Mouse (Mus musculus) inflammation-experienced regulatory T-cells (primary cell): ENCODE results near the gene Map3k19. TPM values are rescaled to one million over a fixed set of nuclear protein-coding genes. Genes with fewer than 3 reads are reported as not detected.

Source experiments
- polyA plus RNA-seq, 2 experiments: library from polyadenylated mRNA; unstranded; fragments of 100-300 nt; shearing (Covaris generic); gene quantifications; one replicate each; pipeline ENCODE4 v1.2.1; 2017

Map3k19 gene
- under 1 TPM; 0.29 to 0.78 TPM for polyA plus RNA-seq

GRCm38 (mm10) chr1:127854486-127855222 lies at the start of gene Map3k19:
Gene Map3k19 (minus strand): TSS chr1:127855031.

DNA sequence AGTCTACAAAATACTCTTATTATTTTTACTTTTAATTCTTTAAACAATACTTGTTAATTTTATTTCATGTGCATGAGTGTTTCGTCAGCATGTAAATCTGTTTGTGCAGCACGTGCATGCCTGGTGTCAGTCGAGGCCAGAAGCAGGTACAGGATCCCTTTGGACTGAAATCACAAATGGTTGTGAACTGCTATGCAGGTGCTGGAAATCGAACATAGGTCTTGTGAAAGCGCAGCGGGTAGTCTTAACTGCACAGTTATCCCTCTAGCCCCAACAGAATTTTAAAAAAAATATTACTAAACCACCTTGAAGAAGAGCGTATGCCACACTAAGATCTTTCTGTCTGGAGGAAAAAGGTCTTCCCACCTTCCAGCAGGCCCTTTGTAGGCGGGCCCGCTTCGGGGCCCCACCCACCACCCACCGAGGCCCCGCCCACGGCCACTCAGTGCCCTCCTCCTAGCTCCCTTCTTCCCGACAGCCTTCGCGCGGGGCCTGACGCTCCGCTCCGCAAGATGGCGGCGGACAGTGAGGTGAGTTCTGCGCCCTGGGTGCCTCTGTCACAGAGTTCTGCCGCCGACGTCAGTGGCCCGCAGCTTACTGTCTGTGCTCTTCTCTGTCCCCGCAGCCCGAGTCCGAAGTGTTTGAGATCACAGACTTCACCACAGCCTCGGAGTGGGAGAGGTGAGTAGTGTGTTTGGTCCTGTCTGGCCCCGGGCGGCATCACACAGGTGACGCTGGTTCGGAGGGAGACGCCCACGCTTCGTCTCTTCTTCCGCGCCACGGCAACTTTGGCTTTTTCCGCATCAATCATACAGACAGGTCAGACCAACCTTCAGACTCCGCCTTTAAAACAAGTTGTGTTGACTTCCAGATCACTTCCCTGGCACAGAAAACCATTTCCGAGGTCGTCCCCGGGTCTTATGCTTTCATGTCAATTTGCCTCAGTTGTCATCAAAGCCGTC lies 13.8 kb upstream of the Map3k19 start, which contains the start of gene Rab3gap1:
Gene Rab3gap1, plus strand, starts transcription at position 474 of the 962 bp plus-strand sequence.

DNA sequence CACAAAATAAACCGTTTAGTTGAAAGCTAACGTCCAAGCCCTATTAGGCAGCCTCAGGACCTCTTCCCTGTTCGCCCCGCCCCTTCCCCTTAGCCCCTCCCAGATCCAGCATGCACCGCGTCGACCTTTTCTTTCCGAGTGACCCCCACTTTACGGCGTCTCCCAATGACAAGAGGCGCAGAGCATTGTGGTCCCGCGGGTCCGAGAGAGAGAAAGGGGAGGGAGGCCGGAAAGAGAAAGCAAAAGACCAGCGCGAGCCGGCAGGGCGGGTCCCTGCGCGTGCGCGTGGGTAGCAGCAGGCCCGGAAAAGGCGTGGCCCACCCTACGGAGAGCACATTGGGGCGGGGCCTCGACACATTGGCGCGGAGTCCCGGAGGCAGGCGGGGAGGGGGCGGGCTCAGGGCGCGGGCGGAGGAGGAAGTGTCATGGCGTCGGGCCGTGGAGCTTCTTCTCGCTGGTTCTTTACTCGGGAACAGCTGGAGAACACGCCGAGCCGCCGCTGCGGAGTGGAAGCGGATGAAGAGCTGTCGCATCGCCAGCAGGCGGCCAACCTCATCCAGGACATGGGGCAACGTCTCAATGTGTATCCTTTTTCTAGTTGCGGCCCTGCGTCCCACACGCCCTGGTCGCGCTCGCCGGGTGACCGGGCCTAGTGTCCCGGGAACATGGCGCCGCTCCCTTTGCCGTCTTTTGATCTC lies 80.9 kb downstream of the Map3k19 start, which contains the start of gene Ccnt2:
Gene Ccnt2, plus strand, starts transcription at position 362 of the 698 bp plus-strand sequence.

Other genes with a start within 250 kb of the Map3k19 start
- 1 to 10 TPM in 1 of 2 experiments, under 1 TPM in 1; 0.17 to 2.1 TPM for gene Tmem163, start 175.5 kb downstream of the Map3k19 start, polyA plus RNA-seq
- gene Acmsd, start 125.6 kb downstream of the Map3k19 start, polyA plus RNA-seq: not detected
- gene Ccnt2, start 80.9 kb downstream of the Map3k19 start, polyA plus RNA-seq: 100 to 1,000 TPM in 1 of 2 experiments, 10 to 100 TPM in 1; 90.3 to 112 TPM
- 10 to 100 TPM; 55.7 to 61.7 TPM for gene Rab3gap1, start 13.7 kb upstream of the Map3k19 start, polyA plus RNA-seq
- gene Zranb3, start 248.0 kb upstream of the Map3k19 start, polyA plus RNA-seq: 1 to 10 TPM in 1 of 2 experiments, under 1 TPM in 1; 0.45 to 1.3 TPM
- gene R3hdm1, start 248.3 kb upstream of the Map3k19 start, polyA plus RNA-seq: 10 to 100 TPM; 51.5 to 56.0 TPM